Mouse (Mus musculus) retina, postnatal 7 days (tissue): Measurements from ENCODE around the gene Mobp.

Source experiments
- DNase-seq: peaks from one replicate; pipeline ENCODE4 v3.0.0-alpha.2; 2012; ENCODE audit warnings: low read depth, low spot score

The Mobp gene

DNA sequence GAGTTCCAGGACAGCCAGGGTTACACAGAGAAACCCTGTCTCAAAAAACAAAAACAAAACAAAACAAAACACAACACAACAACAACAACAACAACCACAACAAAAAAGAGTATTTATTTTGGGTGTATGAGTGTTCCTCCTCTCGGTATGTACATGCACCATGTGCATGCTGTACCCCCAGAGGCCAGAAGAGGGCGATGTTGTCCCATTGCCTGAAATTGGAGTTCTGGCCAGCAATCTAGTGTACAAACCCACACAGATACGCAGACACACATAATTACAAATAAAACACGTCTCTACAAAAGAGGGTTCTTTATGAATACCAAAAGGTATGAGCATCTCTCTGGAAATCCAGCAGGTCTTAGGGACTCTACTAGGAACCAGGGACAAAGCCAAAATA is 60.6 kb downstream of the Mobp start:
- DNase-seq = no peak

DNA sequence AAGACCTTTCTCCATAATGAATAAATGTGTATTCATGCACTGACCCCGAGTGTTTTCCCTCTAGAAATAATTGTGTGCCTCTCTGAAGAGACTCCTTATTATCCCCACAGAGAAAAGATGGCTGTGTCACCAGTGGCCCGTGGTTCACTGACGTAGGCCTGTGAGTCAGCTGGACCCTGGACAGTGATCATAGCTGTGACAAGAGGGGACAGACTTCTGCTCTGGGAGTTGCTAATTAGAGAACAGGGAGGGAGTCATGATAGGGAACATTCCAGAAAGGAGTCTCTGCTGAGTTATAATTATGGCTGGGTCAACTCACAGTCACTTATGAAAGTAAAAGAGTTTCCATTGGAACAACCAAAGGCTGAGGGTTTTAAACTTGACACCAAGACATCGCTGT is 61.4 kb downstream of the Mobp start:
- no peak for DNase-seq

DNA sequence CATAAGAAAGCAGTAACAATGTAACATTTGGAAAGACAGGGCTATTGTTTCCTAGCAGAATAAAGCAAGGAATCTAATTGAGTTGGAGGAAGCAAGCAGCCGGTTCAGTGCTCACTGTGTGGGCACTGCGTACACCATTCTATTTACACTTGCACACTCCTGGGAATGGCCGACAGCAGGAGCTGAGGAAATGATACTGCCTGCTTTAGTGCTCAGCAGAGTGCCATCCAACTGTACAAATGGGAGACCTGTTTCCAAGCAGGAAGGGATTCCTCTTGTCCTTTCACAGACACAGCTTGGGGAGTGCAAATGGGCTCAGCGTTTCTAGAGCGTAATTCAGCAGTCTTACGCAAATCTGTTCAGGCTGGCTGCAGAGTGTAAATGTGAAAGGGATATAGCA is 63.4 kb downstream of the Mobp start:
- no peak for DNase-seq

DNA sequence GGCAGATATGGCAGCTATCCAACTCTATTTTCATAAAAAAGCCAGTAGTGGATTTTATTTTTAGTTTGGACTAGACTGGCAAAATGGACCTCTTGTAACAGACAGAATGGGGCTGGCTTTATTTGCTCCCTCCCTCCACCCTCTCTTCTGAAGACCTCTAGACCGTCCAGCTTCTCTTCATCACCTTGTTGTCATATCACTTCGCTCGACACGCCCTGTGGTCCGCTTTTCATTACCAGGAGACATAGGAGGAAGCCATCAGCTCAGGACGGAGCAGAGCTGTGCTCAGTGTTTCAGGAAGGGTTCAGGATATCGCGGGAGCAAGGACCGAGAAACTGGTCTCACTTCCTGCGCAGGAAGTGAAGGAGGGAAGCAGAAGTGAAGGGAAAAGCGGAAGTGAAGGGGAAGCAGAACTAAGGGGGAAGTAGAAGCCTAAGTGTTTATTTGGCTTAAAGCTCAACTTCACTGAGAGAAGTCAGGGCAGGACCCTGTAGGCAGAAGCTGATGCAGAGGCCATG is 65.5 kb downstream of the Mobp start:
- DNase-seq = no peak

DNA sequence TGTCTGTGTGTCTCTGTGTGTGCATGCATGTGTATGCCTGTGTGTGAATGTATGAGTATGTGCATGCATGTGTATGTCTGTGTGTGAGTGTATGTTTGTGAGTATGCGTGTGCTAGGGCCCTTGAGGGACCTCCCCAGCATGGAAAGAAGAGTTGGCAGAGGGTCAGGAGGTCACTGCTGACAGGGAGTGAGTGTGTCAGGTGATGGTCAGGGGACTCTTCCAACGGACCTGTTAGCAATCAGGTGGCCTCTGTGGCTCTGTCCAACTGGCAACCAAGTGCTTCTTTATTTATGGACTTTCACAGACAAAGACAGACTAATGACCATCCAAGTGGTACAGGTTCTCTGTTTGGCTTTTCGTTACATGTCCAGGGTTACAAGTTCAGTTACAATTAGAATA is 69.9 kb downstream of the Mobp start:
- no peak for DNase-seq
